In genomic region chr13:97698317-97698716, GRCm38 (mm10) we compare ENCODE assay signal across 25 mouse cellular contexts.
DNase-seq lines count a peak whose midpoint lies in the region; ATAC-seq and TF ChIP-seq lines count a peak whose summit lies in the region.
"Had no signal": no experiment of that assay in that cellular context is flagged by ENCODE, and none has a peak within 500 bp of the region (broad histone marks: within the 10 kb centered on the region; RNA-seq: fewer than 3 reads in every experiment).

No protein-coding gene starts in this region.

- H3K36me3 ChIP-seq in liver, embryonic 14.5 days (replicated peaks; ENCODE audit: control insufficient read depth, insufficient read depth, low read depth) = no peaks in the 10 kb centered on the region
- H3K36me3 ChIP-seq: embryonic facial prominence, embryonic 10.5 days; embryonic facial prominence, embryonic 15.5 days; heart, embryonic 12.5 days; hindbrain, embryonic 13.5 days had no signal

- peaks cover 4% of the 10 kb centered on the region for H3K4me1 ChIP-seq in bone marrow macrophage, adult 2 months (ENCODE audit: control insufficient read depth, insufficient read depth, low read length)
- peaks cover 20 to 24% of the 10 kb centered on the region in 2 experiments for H3K4me1 ChIP-seq in liver, embryonic 14.5 days (replicated peaks; ENCODE audit: control insufficient read depth in 2 of 2, insufficient read depth in 2 of 2, low read length in 1 of 2)
- H3K4me1 ChIP-seq: embryonic facial prominence, embryonic 10.5 days; embryonic facial prominence, embryonic 15.5 days; heart, embryonic 12.5 days had no signal

- peak; percentile 81 for ATAC-seq in liver, embryonic 14.5 days (ENCODE audit: insufficient read depth)
- ATAC-seq in megakaryocyte-erythroid progenitor cell, adult 5-6 weeks (replicated peaks; ENCODE audit: low FRiP score, low TSS enrichment, poor library complexity, severe bottlenecking) = peak; percentile 77
- ATAC-seq: forebrain, embryonic 14.5 days; intestine, embryonic 16.5 days had no signal

- intact Hi-C loops in gastrocnemius, postnatal 36 days (cut with DNase I) = no loop called here

- peak; percentile 49 for DNase-seq in c-Kit-positive CD71-positive TER-119-positive erythroid progenitor cells, embryonic 14.5 days (ENCODE audit: low spot score)
- DNase-seq in liver, embryonic 14.5 days (ENCODE audit: low read depth in 3 of 3, low spot score in 3 of 3) = peak; percentile 44 to 59 (median 49)
- no peak for DNase-seq in kidney, adult 8-10 months
- DNase-seq in gastrocnemius, adult 18-20 months (ENCODE audit: low spot score) = no peak
- no peak for DNase-seq in gastrocnemius, postnatal 36 days
- DNase-seq: adrenal gland, postnatal 10 days; B cell, adult 2 months; cerebellum, adult 2 months; cerebellum, postnatal 25 days; gastrocnemius, postnatal 25 days; heart, postnatal 4 days; kidney, adult 9 months; kidney, postnatal 10 days; lung, embryonic 14.5 days; lung, postnatal 14 days; thymus, postnatal 14 days had no signal

- H3K9ac ChIP-seq in liver, embryonic 14.5 days (replicated peaks) = no peak overlapping the region
- H3K9ac ChIP-seq: embryonic facial prominence, embryonic 15.5 days; heart, embryonic 12.5 days; hindbrain, embryonic 13.5 days; lung, embryonic 14.5 days had no signal

- no peak for TF ChIP-seq CTCF in bone marrow macrophage, adult 2 months (IDR thresholded peaks at IDR 0.05; ENCODE audit: low read depth, low read length)
- no peak for TF ChIP-seq CTCF in liver, embryonic 14.5 days (IDR thresholded peaks at IDR 0.05; ENCODE audit: low read depth)

- TF ChIP-seq POLR2A in bone marrow macrophage, adult 2 months (IDR thresholded peaks at IDR 0.05; ENCODE audit: borderline replicate concordance, low read depth, low read length) = no peak

- WGBS in liver, embryonic 14.5 days (ENCODE audit: insufficient replicate concordance) = 62% methylated on average over 1 of the region's 1 CpGs

- no peak overlapping the region; the same call in 1 of the 2 replicates for H3K4me2 ChIP-seq in liver, embryonic 14.5 days (ENCODE audit: low read depth)
- H3K4me2 ChIP-seq: embryonic facial prominence, embryonic 15.5 days; heart, embryonic 12.5 days; hindbrain, embryonic 13.5 days; lung, embryonic 14.5 days; midbrain, embryonic 11.5 days had no signal

- H3K27me3 ChIP-seq in liver, embryonic 14.5 days (ENCODE audit: control insufficient read depth, insufficient read depth, low read length) = no peaks in the 10 kb centered on the region
- H3K27me3 ChIP-seq: embryonic facial prominence, embryonic 15.5 days; heart, embryonic 12.5 days; hindbrain, embryonic 13.5 days had no signal

- peak overlapping the region; percentile 29; the same call in 1 of the 2 replicates for H3K27ac ChIP-seq in bone marrow macrophage, adult 2 months (ENCODE audit: insufficient read depth, low read depth, low read length)
- peak overlapping the region; percentile 47 for H3K27ac ChIP-seq in liver, embryonic 14.5 days
- H3K27ac ChIP-seq: embryonic facial prominence, embryonic 10.5 days; embryonic facial prominence, embryonic 15.5 days; hindbrain, embryonic 13.5 days had no signal

- H3K4me3 ChIP-seq in bone marrow macrophage, adult 2 months (ENCODE audit: insufficient read depth, low read length) = no peak overlapping the region
- no peak overlapping the region for H3K4me3 ChIP-seq in liver, embryonic 14.5 days (ENCODE audit: insufficient read depth in 1 of 2, low read depth in 2 of 2, low read length in 2 of 2)
- H3K4me3 ChIP-seq: embryonic facial prominence, embryonic 10.5 days; embryonic facial prominence, embryonic 15.5 days; heart, embryonic 12.5 days; hindbrain, embryonic 13.5 days had no signal

- TF ChIP-seq EP300 in liver, embryonic 14.5 days (IDR thresholded peaks at IDR 0.05; ENCODE audit: low read depth) = peak; percentile 91

- H3K9me3 ChIP-seq in liver, embryonic 14.5 days (ENCODE audit: control insufficient read depth, low read length) = no peaks in the 10 kb centered on the region
- H3K9me3 ChIP-seq: embryonic facial prominence, embryonic 10.5 days; embryonic facial prominence, embryonic 15.5 days; heart, embryonic 12.5 days; hindbrain, embryonic 13.5 days had no signal

Comparison
In these comparisons a context has a peak if more than half of its experiments do, and no peak if none do; other contexts are left out.
1. DNase-seq: peak in c-Kit-positive CD71-positive TER-119-positive erythroid progenitor cells, embryonic 14.5 days (single experiment) and liver, embryonic 14.5 days (3 of 3); none in kidney, adult 8-10 months (0 of 2), gastrocnemius, adult 18-20 months (single experiment) and gastrocnemius, postnatal 36 days (0 of 2).